Mouse (Mus musculus): ENCODE data around the gene Supv3l1. TPM values are rescaled to one million over a fixed set of nuclear protein-coding genes. Genes with fewer than 3 reads are reported as not detected.
"Not testable (repeated sequence)": the region's sequence is repeated elsewhere in the genome, so short reads cannot be mapped to it uniquely, and the experiment has no call there.

The Supv3l1 gene
- 29.3 and 33.2 TPM in 2 replicates for polyA plus RNA-seq (2015; fragmentation: Nextera tagmentation; extraction: Ambion mirVana)

DNA sequence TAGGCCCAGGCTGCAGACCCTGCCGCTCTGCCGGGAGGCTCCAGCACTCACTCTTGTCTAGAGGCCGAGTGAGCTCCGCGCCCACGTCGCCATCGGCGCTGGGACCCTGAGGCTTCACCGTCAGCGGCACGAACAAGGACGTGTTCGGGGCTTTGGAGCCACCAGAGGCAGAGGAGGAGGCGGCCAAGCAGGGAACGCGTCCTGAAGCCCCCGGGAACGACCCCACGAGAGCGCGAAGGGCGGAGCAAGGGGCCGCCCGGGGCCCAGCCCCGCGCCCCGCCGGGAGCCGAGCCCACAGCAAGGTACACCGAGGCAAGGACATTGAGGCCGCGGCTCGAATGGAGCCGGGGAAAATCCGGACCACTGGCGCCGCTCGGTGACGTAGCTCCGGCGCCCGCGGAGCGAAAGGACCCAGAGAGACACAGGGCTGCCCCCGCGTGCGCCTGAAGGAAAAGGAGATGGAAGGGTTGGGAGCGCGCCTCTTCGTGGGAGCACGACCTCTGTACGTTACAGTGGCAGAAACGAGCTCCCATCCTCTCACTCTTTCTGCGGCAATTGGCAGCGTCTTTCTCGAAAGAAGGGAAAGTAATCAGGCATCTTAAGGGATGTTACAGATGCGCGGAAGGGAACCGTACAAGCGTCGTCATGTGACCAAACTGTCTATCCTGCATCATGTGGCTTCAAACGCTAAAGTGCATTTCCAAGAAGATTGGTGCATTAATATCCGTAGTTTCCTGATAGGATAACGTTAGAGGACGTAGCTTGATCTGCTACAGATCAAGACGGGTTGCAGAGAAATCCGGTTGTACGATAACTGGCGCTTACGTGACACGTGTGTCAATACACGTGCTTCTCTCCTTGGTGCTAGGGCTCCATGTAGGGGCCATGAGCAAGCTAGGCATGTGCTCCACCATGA lies at the start of gene Supv3l1, which contains the start of gene 4930507D05Rik:
Supv3l1 (minus strand) TSS at position 375 of the 916 bp plus-strand sequence.
4930507D05Rik (plus strand) TSS at position 126 of the 916 bp plus-strand sequence.
- Histone ChIP-seq H3K36me3 (ENCODE audit: control insufficient read depth, insufficient read depth, low read length) (peaks cover 14% of the 10 kb centered on the region), H3K4me1 (ENCODE audit: control insufficient read depth, insufficient read depth, low read length) (peaks cover 9% of the 10 kb centered on the region), H3K27ac (ENCODE audit: low read length) (peak within 1 kb of the TSS; percentile 88), H3K4me2 (ENCODE audit: low read depth, low read length) (peak within 1 kb of the TSS; percentile 52), H3K9ac (ENCODE audit: low read depth, low read length) (peak within 1 kb of the TSS; percentile 97), H3K9me3 (ENCODE audit: control insufficient read depth, low read length) (no peaks in the 10 kb centered on the region), H3K4me3 (ENCODE audit: low read length) (peak within 1 kb of the TSS; percentile 98), H3K27me3 (replicated peaks; ENCODE audit: control insufficient read depth, insufficient read depth, low read length) (no peaks in the 10 kb centered on the region)
- ATAC-seq: peak; percentile 90
- under 1% methylated on average over 73 of the region's 73 CpGs for WGBS

DNA sequence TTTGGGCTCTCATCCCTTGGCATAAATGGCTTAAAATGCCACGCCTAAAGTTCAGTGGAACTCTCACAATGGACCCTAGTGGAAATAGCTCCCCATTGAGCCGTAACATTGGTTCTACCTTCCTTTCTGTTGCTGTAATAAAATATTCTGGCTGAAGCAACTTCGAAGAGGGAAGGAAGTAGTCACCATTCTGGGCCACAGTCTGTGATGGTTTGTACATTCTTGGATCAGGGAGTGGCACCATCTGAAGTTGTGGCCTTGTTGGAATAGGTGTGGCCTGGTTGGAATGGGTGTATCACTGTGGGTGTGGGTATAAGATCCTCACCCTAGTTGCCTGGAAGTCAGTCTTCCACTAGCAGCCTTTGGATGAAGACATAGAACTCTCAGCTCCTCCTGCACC lies 42.1 kb upstream of the Supv3l1 start:
- not testable (repeated sequence) for H3K27me3 ChIP-seq (replicated peaks; ENCODE audit: control insufficient read depth, insufficient read depth, low read length); H3K4me2 ChIP-seq (ENCODE audit: low read depth, low read length); H3K27ac ChIP-seq (ENCODE audit: low read length); H3K9ac ChIP-seq (ENCODE audit: low read depth, low read length); ATAC-seq; H3K4me3 ChIP-seq (ENCODE audit: low read length); H3K36me3 ChIP-seq (ENCODE audit: control insufficient read depth, insufficient read depth, low read length); H3K4me1 ChIP-seq (ENCODE audit: control insufficient read depth, insufficient read depth, low read length); H3K9me3 ChIP-seq (ENCODE audit: control insufficient read depth, low read length)
- 77% methylated on average over 3 of the region's 3 CpGs for WGBS

DNA sequence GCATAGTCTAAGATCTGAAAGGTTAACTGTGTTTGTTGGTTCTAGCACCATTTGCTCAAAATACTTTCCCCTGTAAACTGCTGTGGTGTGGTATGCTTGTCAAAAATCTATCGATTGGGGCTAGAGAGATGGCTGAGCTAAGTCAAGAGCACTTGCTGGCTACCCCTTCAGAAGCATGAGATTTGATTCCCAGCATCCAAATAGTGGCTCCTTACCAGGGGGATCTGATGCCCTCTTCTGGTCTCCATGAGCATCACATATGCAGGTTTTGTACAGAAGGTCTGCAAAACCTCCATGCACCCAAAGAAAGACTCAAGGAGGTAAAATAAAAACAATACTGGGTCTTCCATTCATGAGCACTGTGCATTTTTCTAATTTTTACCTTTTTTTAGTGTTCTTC lies 38.7 kb upstream of the Supv3l1 start:
- Histone ChIP-seq H3K9me3 (ENCODE audit: control insufficient read depth, low read length) (no peaks in the 10 kb centered on the region), H3K27ac (ENCODE audit: low read length) (no peak overlapping the region), H3K36me3 (ENCODE audit: control insufficient read depth, insufficient read depth, low read length) (no peaks in the 10 kb centered on the region), H3K4me2 (ENCODE audit: low read depth, low read length) (no peak overlapping the region), H3K4me3 (ENCODE audit: low read length) (no peak overlapping the region), H3K27me3 (replicated peaks; ENCODE audit: control insufficient read depth, insufficient read depth, low read length) (no peaks in the 10 kb centered on the region), H3K9ac (ENCODE audit: low read depth, low read length) (no peak overlapping the region), H3K4me1 (ENCODE audit: control insufficient read depth, insufficient read depth, low read length) (peaks cover 8% of the 10 kb centered on the region)
- WGBS: 35% methylated on average over 1 of the region's 1 CpGs
- ATAC-seq: no peak

DNA sequence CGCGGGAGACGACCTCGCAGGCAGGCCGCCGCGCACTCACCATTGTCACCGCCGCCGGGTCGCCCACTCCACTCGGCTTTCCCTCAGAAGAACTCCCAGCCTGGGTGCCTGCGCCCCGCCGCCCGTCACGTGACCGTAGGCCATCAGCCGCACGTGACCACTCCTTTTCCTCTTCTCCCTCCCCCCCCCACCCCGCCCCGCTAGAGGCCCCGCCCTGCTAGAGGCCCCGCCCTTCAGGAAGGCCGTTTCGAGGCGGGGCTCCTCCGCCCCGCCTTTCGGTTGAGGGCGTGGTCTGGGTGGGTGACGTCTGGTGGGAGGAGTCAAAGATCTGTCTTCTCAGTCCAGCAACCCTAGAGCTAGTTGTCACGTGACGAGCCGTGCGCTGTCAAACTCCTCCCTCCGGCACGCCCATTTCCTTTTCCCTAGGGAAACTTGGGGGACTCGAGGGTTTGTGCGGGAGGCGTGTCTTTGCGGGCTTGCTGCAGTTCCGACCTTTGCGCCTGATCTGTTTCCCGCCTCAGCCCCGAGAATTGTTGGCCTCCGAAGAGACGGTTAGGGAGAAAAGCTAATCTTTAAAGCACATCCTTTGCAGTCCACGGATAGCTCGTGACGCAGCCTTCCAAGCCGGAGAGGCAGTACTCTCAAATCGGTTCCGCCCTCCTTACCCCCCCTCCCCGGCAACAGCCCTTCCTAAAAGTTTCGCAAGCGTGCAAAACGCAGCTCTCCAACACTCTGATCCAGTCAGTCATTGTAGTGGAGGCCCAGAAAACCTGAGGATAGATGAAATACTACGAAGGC lies 37.3 kb upstream of the Supv3l1 start, which contains the start of gene Vps26a:
Vps26a (minus strand) TSS at position 188 of the 798 bp plus-strand sequence.
- H3K4me2 ChIP-seq (ENCODE audit: low read depth, low read length): peak within 1 kb of the TSS; percentile 80
- under 1% methylated on average over 58 of the region's 59 CpGs for WGBS
- ATAC-seq: peak; percentile 90
- no peaks in the 10 kb centered on the region for H3K27me3 ChIP-seq (replicated peaks; ENCODE audit: control insufficient read depth, insufficient read depth, low read length)
- H3K9ac ChIP-seq (ENCODE audit: low read depth, low read length): peak within 1 kb of the TSS; percentile 94
- H3K27ac ChIP-seq (ENCODE audit: low read length): peak within 1 kb of the TSS; percentile 92
- H3K4me1 ChIP-seq (ENCODE audit: control insufficient read depth, insufficient read depth, low read length): peaks cover 8% of the 10 kb centered on the region
- no peaks in the 10 kb centered on the region for H3K36me3 ChIP-seq (ENCODE audit: control insufficient read depth, insufficient read depth, low read length)
- H3K9me3 ChIP-seq (ENCODE audit: control insufficient read depth, low read length): no peaks in the 10 kb centered on the region
- H3K4me3 ChIP-seq (ENCODE audit: low read length): peak within 1 kb of the TSS; percentile 97

DNA sequence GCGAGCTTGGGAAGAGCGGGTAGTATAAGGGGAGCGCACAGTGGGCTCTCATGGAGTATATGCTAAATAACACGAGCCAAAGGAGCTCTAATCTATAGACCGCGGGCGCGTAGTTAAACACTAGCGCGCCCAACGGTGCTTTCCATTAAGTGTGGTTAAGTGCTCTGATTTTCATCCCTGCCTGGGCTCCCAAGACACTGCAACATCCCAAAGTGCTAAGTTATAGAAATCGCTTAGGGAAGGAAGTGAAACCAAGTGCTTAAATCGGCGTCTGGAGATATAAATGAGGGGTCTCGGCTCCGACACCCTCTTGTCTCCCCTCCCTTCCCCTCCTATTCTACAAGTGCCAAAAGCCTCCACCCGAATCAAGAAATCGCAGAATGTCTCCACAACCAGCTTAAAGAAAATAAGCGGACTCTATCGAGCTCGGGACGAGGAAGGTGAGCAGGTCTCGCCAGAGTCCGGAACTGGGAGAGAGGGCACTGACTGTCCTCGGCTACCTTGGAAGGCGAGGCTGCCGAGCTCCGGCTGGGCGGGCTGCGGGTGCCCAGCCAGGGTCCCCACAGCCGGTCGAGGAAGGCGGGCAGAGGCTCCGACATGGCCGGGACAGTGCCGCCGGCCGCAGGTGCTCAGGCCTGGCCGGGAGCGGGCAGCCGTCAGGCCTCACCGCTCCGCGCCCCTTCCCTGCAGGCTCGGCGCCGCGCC lies 36.5 kb upstream of the Supv3l1 start:
- peak overlapping the region; percentile 94 for H3K9ac ChIP-seq (ENCODE audit: low read depth, low read length)
- WGBS: under 1% methylated on average over 48 of the region's 48 CpGs
- no peaks in the 10 kb centered on the region for H3K27me3 ChIP-seq (replicated peaks; ENCODE audit: control insufficient read depth, insufficient read depth, low read length)
- peak overlapping the region; percentile 58 for H3K4me2 ChIP-seq (ENCODE audit: low read depth, low read length)
- H3K4me3 ChIP-seq (ENCODE audit: low read length): peak overlapping the region; percentile 97
- H3K27ac ChIP-seq (ENCODE audit: low read length): peak overlapping the region; percentile 81
- H3K9me3 ChIP-seq (ENCODE audit: control insufficient read depth, low read length): no peaks in the 10 kb centered on the region
- H3K4me1 ChIP-seq (ENCODE audit: control insufficient read depth, insufficient read depth, low read length): peaks cover 8% of the 10 kb centered on the region
- no peaks in the 10 kb centered on the region for H3K36me3 ChIP-seq (ENCODE audit: control insufficient read depth, insufficient read depth, low read length)
- ATAC-seq: peak; percentile 73

DNA sequence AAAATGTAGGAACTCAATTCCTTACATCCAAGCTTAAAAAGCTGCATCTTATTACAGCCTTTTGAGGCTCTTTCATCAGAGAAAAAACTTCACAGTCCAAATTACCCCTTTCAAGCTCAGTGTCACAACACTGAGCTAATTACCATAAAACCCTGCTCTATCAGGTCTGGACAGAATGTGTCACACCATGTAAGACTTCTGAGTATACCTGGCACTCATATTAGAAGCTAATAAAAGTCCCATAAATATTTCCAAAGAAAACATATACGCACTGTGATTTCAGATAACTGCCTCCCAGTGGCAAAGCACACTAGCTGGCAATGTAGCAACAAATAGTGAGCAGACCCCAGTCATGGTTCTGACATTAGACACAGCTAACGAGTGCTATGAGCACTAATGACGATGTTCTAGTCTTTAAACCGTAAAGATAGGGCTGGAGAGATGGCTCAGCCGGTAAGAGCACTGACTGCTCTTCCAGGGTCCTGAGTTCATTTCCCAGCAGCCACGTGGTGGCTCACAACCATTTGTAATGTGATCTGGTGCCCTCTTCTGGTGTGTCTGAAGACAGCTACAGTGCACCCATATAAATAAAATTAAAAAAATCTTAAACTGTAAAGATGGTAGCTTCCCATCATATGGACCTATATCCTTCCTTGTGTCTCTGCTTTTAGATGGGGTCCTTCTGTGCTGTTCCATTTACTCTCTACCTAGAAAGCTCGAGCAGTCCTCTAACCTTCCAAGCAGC lies 31.7 kb upstream of the Supv3l1 start:
- Histone ChIP-seq H3K4me2 (ENCODE audit: low read depth, low read length) (no peak overlapping the region), H3K27me3 (replicated peaks; ENCODE audit: control insufficient read depth, insufficient read depth, low read length) (no peaks in the 10 kb centered on the region), H3K4me3 (ENCODE audit: low read length) (no peak overlapping the region), H3K9me3 (ENCODE audit: control insufficient read depth, low read length) (no peaks in the 10 kb centered on the region), H3K36me3 (ENCODE audit: control insufficient read depth, insufficient read depth, low read length) (no peaks in the 10 kb centered on the region), H3K4me1 (ENCODE audit: control insufficient read depth, insufficient read depth, low read length) (peaks cover 3% of the 10 kb centered on the region; the same call in 1 of the 2 replicates), H3K27ac (ENCODE audit: low read length) (no peak overlapping the region), H3K9ac (ENCODE audit: low read depth, low read length) (no peak overlapping the region)
- ATAC-seq: no peak
- 68% methylated on average over 7 of the region's 7 CpGs for WGBS

DNA sequence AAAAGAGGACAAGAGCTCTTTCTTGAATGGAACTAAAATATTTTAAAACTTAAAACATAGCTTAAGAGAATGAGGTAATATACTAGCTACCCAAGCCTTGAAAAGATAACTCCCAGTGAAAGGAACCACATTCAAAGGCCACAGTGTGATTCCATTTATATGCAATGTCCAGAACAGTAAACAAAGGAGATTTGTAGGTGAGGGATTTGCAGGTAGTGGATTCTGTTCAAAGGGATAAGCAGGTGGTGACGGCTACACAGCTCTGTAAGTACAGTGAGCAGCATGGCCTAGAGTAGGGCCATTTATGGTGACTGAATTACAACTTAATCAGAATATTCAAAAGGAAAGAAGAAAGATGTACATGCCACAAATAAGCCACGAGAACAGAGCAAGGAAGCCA lies 27.4 kb upstream of the Supv3l1 start:
- no peak overlapping the region for H3K9ac ChIP-seq (ENCODE audit: low read depth, low read length)
- H3K4me1 ChIP-seq (ENCODE audit: control insufficient read depth, insufficient read depth, low read length): no peaks in the 10 kb centered on the region
- WGBS: 79% methylated on average over 2 of the region's 2 CpGs
- H3K4me3 ChIP-seq (ENCODE audit: low read length): no peak overlapping the region
- no peak for ATAC-seq
- H3K4me2 ChIP-seq (ENCODE audit: low read depth, low read length): no peak overlapping the region
- H3K36me3 ChIP-seq (ENCODE audit: control insufficient read depth, insufficient read depth, low read length): no peaks in the 10 kb centered on the region
- H3K9me3 ChIP-seq (ENCODE audit: control insufficient read depth, low read length): no peaks in the 10 kb centered on the region
- no peaks in the 10 kb centered on the region for H3K27me3 ChIP-seq (replicated peaks; ENCODE audit: control insufficient read depth, insufficient read depth, low read length)
- H3K27ac ChIP-seq (ENCODE audit: low read length): no peak overlapping the region

DNA sequence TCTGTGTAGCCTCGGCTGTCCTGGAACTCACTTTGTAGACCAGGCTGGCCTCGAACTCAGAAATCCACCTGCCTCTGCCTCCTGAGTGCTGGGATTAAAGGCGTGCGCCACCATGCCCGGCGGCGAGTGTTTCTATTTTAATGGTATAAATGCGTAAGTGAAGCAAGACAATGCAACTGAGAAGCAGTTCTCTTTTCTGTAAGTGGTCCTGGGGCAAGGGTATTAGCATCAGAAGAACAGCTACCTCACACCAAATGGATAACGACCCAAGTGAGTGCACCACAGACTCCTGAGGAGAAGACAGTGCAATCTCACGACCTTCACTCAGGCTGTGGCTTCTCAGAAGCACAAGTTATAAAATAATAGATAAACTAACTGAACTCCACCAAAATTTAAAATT lies 25.4 kb upstream of the Supv3l1 start:
- H3K4me3 ChIP-seq (ENCODE audit: low read length): no peak overlapping the region
- WGBS: 93% methylated on average over 10 of the region's 10 CpGs
- no peak overlapping the region for H3K9ac ChIP-seq (ENCODE audit: low read depth, low read length)
- H3K36me3 ChIP-seq (ENCODE audit: control insufficient read depth, insufficient read depth, low read length): no peaks in the 10 kb centered on the region
- no peak overlapping the region for H3K4me2 ChIP-seq (ENCODE audit: low read depth, low read length)
- ATAC-seq: no peak
- no peaks in the 10 kb centered on the region for H3K4me1 ChIP-seq (ENCODE audit: control insufficient read depth, insufficient read depth, low read length)
- H3K9me3 ChIP-seq (ENCODE audit: control insufficient read depth, low read length): no peaks in the 10 kb centered on the region
- H3K27ac ChIP-seq (ENCODE audit: low read length): no peak overlapping the region
- H3K27me3 ChIP-seq (replicated peaks; ENCODE audit: control insufficient read depth, insufficient read depth, low read length): no peaks in the 10 kb centered on the region
